Mouse (Mus musculus) hindbrain, embryonic 15.5 days (tissue): ENCODE data around the gene Msh2. TPM values are rescaled to one million over a fixed set of nuclear protein-coding genes. Genes with fewer than 3 reads are reported as not detected.

Experiments
- ATAC-seq: fragments of 200-750 bp; cut with Nextera tagmentation; 2 replicates; pipeline ENCODE4 v1.8.0; 2017; ENCODE audit warnings: low read depth, moderate number of reproducible peaks, moderate TSS enrichment; ENCODE audit not compliant: low FRiP score
- H3K27ac ChIP-seq: fragments of 300-500 bp; sonication (generic); replicated peaks from 2 replicates; pipeline ENCODE4 v1.5.1; 2015; ENCODE audit warnings: mild to moderate bottlenecking, inconsistent platforms
- H3K27me3 ChIP-seq: fragments of 300-500 bp; sonication (generic); 2 replicates; pipeline ENCODE4 v1.6.1; 2015; ENCODE audit warnings: control low read depth, inconsistent platforms
- H3K36me3 ChIP-seq: fragments of 300-500 bp; sonication (generic); 2 replicates; pipeline ENCODE4 v1.6.1; 2015; ENCODE audit warnings: control low read depth, inconsistent platforms
- H3K4me1 ChIP-seq: fragments of 300-500 bp; sonication (generic); replicated peaks from 2 replicates; pipeline ENCODE4 v1.6.1; 2015; ENCODE audit warnings: control low read depth, inconsistent platforms
- H3K4me2 ChIP-seq: fragments of 300-500 bp; sonication (generic); 2 replicates; pipeline ENCODE4 v1.6.1; 2015; ENCODE audit warnings: moderate library complexity, mild to moderate bottlenecking, inconsistent platforms
- H3K4me3 ChIP-seq: fragments of 300-500 bp; sonication (generic); 2 replicates; pipeline ENCODE4 v1.5.1; 2015; ENCODE audit warnings: mild to moderate bottlenecking, inconsistent platforms
- H3K9ac ChIP-seq: fragments of 300-500 bp; sonication (generic); 2 replicates; pipeline ENCODE4 v1.6.1; 2015; ENCODE audit warnings: inconsistent platforms
- H3K9me3 ChIP-seq: fragments of 300-500 bp; sonication (generic); 2 replicates; pipeline ENCODE4 v1.6.1; 2016; ENCODE audit warnings: control low read depth, inconsistent platforms
- WGBS: fragments of 180-500 bp; shearing (Covaris S2); methylation state at CpG from one replicate; pipeline ENCODE4 v1.1.7; 2015; 5-methylcytosine and 5-hydroxymethylcytosine counted together
- polyA plus RNA-seq: library from polyadenylated mRNA; unstranded; fragments of >200 nt; fragmentation: Nextera tagmentation; extraction: Ambion mirVana; gene quantifications from 2 replicates; pipeline ENCODE4 v1.2.1, GENCODE M21; 2015

Gene Msh2
- polyA plus RNA-seq, 1 experiment from 2014 or later: 62.0 TPM

DNA sequence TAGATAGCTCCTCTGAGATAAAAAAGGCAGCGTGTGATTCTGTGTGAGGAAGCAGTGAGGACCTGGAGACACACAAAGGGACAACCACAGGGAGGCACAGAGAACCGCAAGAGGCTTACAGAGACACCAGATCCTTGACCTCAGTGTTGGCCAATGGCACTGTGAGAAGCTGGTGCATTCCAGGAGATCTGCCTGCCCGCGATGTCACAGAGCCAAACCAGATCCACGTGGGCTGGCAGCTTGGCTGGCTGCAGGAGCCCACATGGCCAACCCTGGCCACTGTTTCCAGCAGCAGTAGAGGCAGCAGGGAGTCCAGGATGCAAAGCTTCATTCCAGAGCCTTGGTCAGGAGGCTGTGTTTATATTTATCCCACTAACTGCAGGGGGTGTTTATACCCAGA lies 98.6 kb downstream of the Msh2 start:
- Histone ChIP-seq H3K9me3 (no peaks in the 10 kb centered on the region), H3K4me1 (no peaks in the 10 kb centered on the region), H3K9ac (no peak overlapping the region), H3K4me3 (no peak overlapping the region), H3K4me2 (no peak overlapping the region), H3K27me3 (no peaks in the 10 kb centered on the region), H3K27ac (no peak overlapping the region), H3K36me3 (no peaks in the 10 kb centered on the region)
- 42% methylated on average over 5 of the region's 5 CpGs for WGBS
- no peak for ATAC-seq

GRCm38 (mm10) chr17:87773175-87773574 lies 101.0 kb downstream of the Msh2 start:
- no peaks in the 10 kb centered on the region for H3K36me3 ChIP-seq
- no peaks in the 10 kb centered on the region for H3K4me1 ChIP-seq
- no peaks in the 10 kb centered on the region for H3K9me3 ChIP-seq
- WGBS: 74% methylated on average over 3 of the region's 3 CpGs
- H3K9ac ChIP-seq: no peak overlapping the region
- H3K4me3 ChIP-seq: no peak overlapping the region
- H3K27me3 ChIP-seq: no peaks in the 10 kb centered on the region
- ATAC-seq: no peak
- no peak overlapping the region for H3K27ac ChIP-seq
- no peak overlapping the region for H3K4me2 ChIP-seq

Other genes starting within 250 kb of the Msh2 start
- gene Stpg4, start 244.6 kb upstream of the Msh2 start, polyA plus RNA-seq: not detected in 2 replicates
- gene Calm2, start 225.4 kb upstream of the Msh2 start, polyA plus RNA-seq: 2,472 and 2,541 TPM in 2 replicates
- gene Epcam, start 36.4 kb upstream of the Msh2 start, polyA plus RNA-seq: 4.2 and 5.3 TPM in 2 replicates
- gene Kcnk12, start 125.7 kb downstream of the Msh2 start, polyA plus RNA-seq: 0.77 and 1.2 TPM in 2 replicates
- gene Rpl36-ps4, start 248.6 kb downstream of the Msh2 start, polyA plus RNA-seq: not detected in 2 replicates